Mouse (Mus musculus): Measurements from ENCODE around the gene Slc2a3. TPM values are rescaled to one million over a fixed set of nuclear protein-coding genes. Genes with fewer than 3 reads are reported as not detected.

Slc2a3 gene
- total RNA-seq, 1 experiment from 2014 or later, result 315 TPM

DNA sequence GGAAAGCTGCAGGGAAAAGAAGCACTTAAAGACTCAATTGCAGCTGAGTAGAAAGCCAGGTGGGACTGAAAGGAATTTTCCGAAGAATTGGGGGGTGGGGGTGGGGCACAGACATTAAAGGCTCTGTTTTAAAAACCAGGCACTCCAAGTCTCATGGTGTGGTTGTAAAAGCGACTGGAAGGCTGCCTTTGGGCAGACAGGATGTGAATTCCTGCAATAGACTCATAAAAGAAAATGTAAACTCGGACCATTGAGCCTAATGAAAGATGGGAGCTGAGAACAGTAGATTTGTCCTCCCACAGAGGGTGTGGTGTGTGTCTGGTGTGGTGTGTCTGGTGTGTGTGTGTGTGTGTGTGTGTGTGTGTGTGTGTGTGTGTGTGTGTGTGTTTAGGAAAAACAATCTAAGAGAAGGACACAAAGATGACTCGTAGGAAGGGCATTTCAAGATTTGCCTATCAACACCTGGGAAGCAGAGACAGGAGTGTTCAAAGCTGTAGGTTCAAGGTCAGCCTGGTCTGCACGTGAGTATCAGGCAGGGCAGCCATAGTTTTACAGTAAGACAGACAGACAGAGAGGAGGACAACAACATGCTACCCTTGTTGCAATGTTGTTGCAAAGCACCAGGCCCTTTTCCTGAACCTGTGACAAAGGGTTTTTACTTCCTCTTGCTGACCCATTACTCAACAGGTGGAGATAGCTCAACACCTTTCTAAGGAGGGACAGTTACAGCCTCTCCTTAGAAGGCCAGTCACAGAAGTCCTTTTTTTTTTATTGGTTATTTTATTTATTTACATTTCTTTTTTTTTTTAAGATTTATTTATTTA lies 35.1 kb downstream of the Slc2a3 start:
- ATAC-seq (ENCODE audit: extremely low read depth, insufficient number of reproducible peaks, low FRiP score, poor library complexity, severe bottlenecking), result peak; percentile 75

DNA sequence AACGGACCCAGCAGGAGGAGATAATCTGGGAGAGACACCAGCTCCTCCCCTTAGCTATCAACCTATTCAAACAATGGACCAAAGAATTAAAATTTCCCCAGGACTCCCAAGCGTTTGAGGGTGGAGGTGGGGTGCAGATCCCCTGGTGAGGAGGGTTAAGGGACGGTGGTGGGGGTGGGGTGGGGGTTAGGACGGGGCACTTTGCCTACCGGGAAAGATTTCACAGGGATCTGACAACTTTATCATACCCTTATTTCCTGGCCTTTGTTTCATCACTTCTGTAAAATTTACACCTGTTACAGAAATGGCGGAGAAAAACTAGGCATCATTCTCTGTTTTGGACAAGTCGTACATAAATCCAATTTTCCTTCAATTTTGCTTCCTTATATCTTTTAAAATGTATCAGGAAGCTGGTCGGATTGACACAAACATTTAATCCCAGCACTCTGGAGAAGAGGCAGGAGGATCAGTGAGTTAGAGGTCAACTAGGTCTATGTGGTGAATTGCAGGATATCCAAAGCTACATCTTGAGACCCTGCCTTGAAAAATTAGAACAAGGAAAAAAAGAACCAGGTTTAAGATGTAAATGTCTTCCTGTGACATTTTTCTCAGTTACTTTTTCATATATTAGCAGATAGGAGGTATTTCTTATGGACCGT lies 36.0 kb downstream of the Slc2a3 start:
- no peak for ATAC-seq (ENCODE audit: extremely low read depth, insufficient number of reproducible peaks, low FRiP score, poor library complexity, severe bottlenecking)

DNA sequence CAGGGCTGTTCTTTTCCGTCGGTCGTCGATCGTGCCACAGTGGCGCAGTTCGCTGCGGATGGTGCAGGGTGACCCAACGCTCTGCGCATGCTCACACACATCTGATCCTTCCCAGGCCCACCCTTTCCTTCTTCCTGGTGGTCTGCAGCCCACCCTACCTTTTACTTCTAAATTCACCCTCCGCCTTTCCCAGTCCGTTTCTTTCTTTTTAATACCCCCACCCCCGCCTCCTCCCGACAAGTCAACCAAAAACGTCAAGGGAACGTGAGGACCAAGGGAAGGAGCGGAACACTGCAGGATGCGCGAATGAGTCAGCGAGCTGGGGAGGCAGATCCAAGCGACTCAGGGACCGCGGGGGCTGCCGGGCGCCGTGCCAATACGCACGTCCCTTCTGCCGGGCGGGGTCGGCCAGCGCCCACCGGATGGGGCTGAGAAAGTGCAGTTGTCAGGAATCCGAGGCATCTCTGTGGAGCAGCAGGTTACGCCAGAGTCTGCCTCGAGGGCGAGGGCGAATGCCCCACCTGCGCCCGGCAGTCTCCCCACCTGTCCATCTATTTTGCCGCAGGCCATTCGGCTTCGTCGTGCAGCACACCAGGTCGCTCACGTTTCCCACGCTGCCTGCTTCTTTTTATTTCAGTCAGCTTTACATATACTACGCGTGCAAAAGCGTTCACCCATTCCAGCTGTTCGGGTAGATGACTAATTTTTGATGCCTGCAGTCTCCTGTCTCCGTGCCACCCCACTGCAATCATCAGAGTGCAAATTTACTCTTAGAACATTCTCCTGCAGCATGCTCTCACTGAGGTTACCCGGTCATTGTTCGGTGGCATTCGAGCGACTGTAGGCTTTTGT lies 36.8 kb downstream of the Slc2a3 start:
- ATAC-seq (ENCODE audit: extremely low read depth, insufficient number of reproducible peaks, low FRiP score, poor library complexity, severe bottlenecking), result peak; percentile 26; the same call in 1 of the 2 replicates

DNA sequence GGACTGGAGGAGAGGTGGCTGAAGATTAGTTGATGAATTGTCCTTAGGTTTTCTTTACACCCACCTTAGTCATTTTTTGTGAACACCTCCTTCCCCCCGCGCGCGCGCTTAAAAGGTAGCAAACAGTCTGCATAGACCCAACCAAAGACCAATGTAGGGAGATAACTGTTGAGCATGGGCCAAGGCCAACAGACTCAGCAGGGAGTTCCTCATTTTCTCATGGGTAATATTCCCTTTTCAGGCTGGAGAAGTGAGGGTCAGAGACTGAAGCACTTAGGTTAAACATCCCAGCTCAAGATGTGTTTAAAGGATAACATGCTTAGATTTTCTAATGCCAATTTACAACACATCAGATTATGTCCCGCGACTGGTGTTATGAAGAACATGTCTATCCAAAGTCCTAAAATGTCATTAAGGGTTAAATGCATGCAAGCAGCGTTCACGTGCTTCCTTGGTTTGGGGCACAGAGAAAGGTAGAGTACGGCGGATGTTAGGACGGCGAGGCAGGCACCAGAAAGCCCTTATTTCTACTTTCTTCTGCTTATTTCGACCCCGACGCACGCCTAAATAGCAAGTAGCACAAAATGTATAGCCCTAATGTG lies 37.5 kb downstream of the Slc2a3 start:
- peak; percentile 17; the same call in 1 of the 2 replicates for ATAC-seq (ENCODE audit: extremely low read depth, insufficient number of reproducible peaks, low FRiP score, poor library complexity, severe bottlenecking)

DNA sequence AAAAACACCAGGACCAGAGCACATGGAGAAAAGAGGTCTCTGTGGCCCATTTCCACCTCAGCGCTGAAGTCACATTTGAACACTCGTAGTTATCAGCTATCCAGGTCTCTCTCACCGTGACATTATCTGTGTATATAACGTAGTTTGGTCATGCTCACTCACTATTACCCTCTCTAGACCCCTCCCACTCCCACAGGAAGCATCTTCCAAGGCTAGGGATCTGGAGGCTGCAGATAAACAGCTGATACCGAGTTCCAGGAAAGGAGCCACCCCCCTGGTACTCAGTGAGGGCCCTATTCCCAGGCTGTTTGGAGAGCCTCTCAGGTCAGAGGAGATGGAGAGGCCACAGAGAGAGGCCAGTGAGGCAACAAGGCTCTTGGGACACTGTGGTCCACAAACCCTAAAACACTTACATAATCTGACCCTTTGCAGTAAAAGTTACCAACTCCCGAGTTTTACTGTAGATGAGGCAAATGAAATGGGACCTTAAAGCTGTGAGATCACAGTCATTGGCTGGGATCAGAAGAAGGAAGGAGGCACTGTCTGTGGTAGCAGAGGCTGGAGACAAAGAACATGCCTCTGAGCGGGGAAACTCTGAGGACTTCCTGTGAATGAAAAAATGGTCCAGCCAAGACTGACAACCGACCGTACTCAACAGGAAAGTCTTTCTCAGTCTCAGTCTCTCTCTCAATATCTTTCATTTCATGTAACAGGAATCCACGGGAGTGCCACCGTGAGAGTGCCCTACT lies 38.3 kb downstream of the Slc2a3 start:
- no peak for ATAC-seq (ENCODE audit: extremely low read depth, insufficient number of reproducible peaks, low FRiP score, poor library complexity, severe bottlenecking)

DNA sequence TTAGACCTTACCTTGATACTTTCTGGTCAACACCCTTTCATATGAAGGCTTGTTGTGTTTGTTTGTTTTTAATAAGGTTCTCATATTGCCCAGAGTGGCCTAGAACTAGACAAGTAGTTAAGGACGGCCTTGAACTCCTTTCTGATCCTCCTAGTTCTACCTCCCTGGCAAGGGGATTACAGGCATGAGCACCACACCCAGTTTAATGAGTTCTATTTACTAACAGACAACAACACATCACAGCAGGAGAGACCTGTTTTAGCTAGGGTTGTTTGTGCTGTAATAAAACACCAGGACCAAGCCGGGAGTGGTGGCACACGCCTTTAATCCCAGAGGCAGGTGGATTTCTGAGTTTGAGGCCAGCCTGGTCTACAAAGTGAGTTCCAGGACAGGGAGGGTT lies 39.0 kb downstream of the Slc2a3 start:
- ATAC-seq (ENCODE audit: extremely low read depth, insufficient number of reproducible peaks, low FRiP score, poor library complexity, severe bottlenecking), result no peak

DNA sequence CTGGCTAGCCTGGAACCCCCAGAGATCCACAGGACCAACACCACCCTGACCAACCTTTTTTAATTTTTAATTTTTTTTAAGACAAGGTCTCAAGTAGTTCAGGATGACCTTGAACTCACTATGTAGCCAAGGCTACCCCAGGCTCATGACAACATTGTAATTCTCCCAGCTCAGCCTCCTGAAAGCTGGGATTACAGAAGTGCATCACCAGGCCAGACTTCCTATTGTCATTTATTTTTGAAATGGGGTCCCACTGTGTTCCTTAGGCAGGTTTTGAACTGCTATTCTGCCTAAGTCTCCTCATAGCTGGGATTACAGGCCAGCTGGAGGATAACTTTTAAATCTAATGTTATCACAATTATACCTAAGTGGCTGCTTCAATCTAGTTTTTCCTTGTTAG lies 39.5 kb downstream of the Slc2a3 start:
- ATAC-seq (ENCODE audit: extremely low read depth, insufficient number of reproducible peaks, low FRiP score, poor library complexity, severe bottlenecking), result no peak

DNA sequence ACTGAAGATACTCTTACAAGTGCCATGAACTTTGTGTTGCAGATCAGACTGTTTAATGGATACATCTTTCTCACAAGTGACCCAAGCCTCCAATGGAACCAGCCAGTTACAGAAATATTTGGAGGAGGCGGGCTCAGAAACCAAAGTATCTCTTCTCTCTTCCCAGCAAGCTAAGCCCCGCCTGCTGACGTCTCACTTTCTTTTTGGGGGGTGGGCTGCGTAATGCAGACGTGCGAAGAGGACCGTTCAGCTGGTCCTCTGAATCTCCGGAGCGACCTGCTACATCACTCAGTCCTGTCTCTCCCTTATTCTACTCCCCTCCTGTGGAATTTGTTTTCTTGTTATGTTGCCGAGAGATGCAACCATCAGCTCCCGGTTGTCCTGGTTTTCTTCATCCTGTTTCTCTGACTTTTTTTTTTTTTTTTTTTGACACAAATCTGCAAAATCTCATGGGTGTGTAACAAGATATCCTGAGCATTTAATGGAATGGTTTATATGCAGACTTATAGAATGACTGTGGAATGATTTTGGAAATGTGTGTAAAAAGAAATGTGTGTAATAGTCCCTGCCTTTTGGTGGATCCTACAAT lies 40.3 kb downstream of the Slc2a3 start:
- ATAC-seq (ENCODE audit: extremely low read depth, insufficient number of reproducible peaks, low FRiP score, poor library complexity, severe bottlenecking), result peak; percentile 39

DNA sequence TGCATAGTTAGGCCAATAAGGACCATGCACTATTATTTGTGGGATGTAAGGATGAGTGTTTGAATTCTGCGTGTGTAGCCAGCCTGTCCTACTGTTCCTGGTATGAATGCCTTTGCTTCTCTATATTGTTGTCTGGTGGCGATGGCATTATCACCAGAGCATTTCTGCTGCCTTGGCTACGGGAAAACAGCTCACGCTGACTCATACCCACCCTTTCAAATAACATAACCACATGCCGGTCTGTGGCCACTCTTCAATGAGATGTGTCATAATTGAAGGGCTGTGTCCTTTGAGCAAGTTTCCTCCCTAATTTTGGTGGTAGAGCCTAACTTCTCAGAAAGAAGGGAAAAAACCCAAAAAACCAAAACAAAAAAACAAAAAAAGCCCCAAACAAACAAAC lies 42.7 kb downstream of the Slc2a3 start:
- ATAC-seq (ENCODE audit: extremely low read depth, insufficient number of reproducible peaks, low FRiP score, poor library complexity, severe bottlenecking), result peak; percentile 87

DNA sequence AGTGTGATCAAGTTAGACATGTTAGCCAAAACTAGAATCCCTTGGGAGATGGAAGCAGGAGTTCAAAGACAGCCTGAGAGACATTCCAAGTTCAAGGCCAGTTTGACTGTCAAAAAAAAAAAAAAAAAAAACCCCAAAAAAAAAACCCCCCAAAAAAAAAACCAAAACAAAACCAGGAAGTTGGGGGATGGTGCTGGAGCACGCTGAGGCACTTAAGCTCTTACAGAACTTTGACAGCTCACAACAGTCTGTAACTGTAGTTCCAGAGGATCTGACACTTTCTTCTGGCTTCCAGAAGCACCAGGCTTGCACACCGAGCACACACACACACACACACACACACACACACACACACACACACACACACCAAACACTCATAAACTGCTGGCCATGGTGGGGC lies 45.5 kb downstream of the Slc2a3 start:
- no peak for ATAC-seq (ENCODE audit: extremely low read depth, insufficient number of reproducible peaks, low FRiP score, poor library complexity, severe bottlenecking)

DNA sequence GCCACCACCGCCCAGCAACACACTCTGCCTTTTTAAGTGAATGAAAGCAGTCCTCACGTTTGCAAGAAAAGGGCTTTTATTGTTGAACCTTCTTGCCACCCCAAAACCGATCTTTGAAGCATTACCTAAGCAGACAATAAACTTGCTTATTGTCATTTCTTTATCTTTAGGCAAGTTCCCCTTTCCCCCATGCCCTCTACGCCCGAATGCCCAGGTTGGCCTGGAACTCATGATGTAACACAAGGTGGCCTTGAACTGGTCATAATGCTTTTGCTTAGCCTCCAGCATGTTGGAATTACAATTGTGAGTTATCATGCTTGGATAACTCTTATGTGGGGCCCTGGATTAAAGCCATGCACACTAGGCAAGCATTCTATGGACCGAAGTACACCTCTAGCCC lies 50.9 kb downstream of the Slc2a3 start:
- no peak for ATAC-seq (ENCODE audit: extremely low read depth, insufficient number of reproducible peaks, low FRiP score, poor library complexity, severe bottlenecking)

DNA sequence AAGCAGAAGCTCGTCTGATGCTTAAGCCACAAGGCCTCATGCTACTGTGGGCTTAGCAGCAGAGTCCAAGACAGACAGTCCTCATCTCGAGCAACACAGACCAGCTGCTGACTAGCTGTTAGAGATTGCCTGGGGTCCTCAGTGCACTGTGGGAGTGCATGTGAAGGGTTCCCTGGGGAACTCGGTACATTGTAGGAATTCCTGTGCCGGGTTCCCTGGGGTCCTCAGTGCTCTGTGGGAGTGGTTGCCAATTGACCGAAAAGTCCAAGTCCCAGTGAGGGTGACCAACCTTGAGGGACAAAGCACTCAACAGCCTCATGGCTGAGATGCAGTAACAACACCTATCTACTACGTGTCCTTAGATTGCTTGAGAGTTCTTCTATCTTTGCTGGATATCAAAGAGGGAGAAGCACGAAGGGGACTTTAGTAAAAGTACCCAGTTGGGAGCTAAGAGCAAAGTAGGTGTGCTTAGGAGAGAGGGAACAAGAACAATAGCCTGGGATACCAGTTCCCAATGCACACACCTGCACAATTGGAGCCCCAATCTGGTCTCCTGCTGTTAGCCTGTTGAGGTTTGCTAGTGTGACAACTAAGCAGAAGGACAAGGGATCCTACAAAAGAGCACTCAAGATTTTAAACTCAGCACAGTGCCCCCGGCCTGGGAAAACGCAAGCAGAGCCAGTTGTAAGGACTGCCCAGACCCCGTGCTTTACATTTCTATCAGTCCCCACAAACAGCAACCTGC lies 56.8 kb downstream of the Slc2a3 start:
- no peak for ATAC-seq (ENCODE audit: extremely low read depth, insufficient number of reproducible peaks, low FRiP score, poor library complexity, severe bottlenecking)

DNA sequence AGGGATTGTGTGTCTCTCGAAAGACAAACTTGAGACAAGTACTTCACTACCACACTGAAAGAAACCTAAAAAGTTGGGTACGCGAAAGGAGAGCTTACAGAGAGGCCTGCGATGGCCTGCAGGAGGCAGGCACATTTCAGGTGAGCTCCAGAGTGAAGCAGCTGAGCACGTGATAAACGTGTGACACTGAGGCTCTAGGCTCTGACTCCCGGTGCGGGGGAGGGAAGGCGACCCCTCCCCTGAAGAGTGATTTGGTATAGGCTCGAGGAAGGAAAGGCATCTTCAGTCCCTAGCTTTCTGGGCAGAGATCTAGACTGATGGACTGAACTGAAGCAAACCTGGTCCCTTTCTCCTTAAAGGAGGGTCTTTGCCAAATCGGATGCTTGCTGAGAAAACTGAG lies 58.1 kb downstream of the Slc2a3 start:
- ATAC-seq (ENCODE audit: extremely low read depth, insufficient number of reproducible peaks, low FRiP score, poor library complexity, severe bottlenecking), result 0 out of 2 replicates have a peak, but pooled peaks have one; percentile 17

DNA sequence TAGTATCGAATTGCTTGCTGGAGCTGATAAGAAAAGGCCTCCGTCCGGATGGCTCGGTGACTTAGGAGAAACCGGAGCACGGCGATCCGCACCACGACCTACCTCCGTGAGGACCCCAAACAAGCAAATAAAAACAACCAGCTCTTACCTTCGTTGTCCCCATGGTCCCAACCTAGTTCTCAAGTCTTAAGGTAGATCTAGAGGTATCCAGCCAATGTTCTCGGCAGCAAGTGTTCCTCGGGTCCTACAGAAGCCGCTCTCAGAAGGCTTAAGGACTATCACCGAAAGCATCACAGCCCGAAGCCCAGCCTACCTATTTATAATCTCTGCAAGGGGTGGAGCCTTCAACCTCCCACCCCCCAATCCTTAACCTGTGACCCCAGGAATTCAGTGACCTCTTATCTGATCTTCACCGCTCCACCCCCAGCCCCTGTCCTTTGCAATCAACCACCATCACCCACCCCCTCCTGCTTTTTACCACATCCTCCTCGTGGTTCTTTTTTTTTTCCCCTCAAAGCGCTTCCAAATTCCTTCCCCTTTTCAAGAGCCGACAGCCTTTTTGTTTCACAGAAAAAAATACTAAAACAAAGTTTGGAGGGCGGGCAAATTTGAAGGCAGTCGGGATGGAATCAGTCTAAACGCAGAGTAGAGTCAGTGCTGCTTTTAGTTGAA lies 59.1 kb downstream of the Slc2a3 start:
- peak; percentile 90 for ATAC-seq (ENCODE audit: extremely low read depth, insufficient number of reproducible peaks, low FRiP score, poor library complexity, severe bottlenecking)

DNA sequence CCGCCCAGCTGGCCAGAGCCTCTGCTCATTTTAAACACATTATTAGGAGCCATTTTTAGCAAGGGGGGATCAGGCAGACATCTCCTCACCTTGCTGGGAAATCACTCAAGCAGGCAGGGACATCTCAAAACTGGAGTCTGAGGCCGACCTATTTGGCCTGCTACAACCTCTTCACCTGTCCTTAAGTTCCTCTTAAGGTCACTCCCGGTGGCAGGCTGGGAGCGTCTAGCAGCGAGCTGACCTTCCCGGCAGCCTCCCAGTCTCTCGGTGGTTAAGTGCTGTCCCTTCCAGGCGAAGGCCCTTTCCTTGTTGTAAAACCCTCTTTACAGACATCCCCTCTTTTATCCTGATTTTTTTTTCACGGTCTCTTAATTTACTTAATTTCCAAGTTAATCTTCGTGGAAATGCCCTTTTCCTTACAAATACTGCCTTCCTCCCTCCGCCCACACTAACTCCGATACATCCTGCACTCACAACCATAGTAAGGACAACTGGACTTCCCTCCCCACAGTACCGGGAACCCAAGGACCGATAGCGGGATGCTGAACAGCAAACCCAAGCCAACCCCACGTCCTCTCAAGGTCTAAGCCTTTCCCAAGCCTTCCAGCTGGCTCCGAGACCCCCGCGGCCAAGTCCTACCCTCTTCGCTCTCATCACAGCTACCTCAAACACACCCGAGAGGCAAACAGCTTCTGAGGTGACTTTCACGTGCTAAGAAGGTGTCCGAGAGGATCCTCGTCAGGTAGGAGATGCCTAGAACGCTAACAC lies 59.8 kb downstream of the Slc2a3 start:
- ATAC-seq (ENCODE audit: extremely low read depth, insufficient number of reproducible peaks, low FRiP score, poor library complexity, severe bottlenecking), result no peak

DNA sequence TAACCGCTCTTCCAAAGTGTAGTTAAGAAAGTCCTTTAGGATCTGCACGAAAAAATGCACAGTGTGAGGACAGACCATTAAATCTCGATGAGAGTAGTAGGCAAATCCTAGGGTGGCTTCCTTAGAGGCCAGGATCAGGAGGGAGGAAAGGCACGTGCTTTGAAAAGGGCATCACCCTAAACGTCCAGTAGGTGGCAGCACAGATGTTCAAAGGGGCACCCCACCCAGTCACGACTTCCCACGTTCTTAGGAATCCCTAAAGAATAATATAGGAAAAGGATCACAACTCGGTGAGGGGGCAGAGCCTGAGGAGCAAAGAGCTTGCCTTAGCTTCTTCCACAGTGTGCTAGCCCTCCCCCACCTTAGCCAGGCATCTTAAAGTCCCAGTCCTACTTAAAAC lies 61.5 kb downstream of the Slc2a3 start:
- no peak for ATAC-seq (ENCODE audit: extremely low read depth, insufficient number of reproducible peaks, low FRiP score, poor library complexity, severe bottlenecking)

All from neutrophil, adult 5-6 weeks (primary cell).